Comparison of ENCODE assay signal across 14 mouse cellular contexts in the genomic region with DNA sequence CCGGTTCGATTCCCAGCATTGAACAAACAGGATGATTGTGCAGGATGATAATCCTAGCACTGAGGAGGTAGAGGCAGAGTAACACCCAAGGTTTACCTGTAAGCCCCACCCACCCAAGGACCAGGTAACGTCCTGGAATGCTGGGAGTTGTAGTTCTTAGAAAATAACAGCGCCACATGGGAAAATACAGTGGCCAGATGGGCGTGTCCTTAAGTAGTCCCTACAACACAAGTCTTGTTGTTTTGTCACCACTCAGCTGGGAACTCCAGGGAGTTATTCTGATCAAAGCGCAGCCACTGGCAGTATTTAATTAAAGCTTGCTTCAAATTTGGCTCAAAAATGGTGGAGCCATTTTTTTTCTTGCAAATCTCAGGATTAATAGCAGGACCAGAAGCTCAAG. TPM values are rescaled to one million over a fixed set of nuclear protein-coding genes. Genes with fewer than 3 reads are reported as not detected.
DNase-seq lines count a peak whose midpoint lies in the region; ATAC-seq and TF ChIP-seq lines count a peak whose summit lies in the region.
"Had no signal": no experiment of that assay in that cellular context is flagged by ENCODE, and none has a peak within 500 bp of the region (broad histone marks: within the 10 kb centered on the region; RNA-seq: fewer than 3 reads in every experiment).

No protein-coding gene starts in this region.

- no peak for DNase-seq in kidney, postnatal 0 days (ENCODE audit: low spot score)
- DNase-seq in kidney, postnatal 14 days, result no peak
- DNase-seq in ES-CJ7 (ENCODE audit: low read depth, low spot score), result peak; percentile 93
- DNase-seq in ZHBTc4 (ENCODE audit: low read depth, low spot score), result peak; percentile 85
- DNase-seq in hindbrain, embryonic 10.5 days (ENCODE audit: low spot score), result no peak
- DNase-seq in thymus, postnatal 4 days, result no peak
- DNase-seq: cerebellum, adult 11 months; cerebellum, postnatal 36 days; right cerebral cortex, postnatal 14 days; thymus, adult 2 months had no signal

- H3K9me3 ChIP-seq in kidney, postnatal 0 days (replicated peaks; ENCODE audit: low read length), result no peaks in the 10 kb centered on the region
- 0 out of 2 replicates have a peak, but pooled peaks cover 7% of the 10 kb centered on the region for H3K9me3 ChIP-seq in limb, embryonic 12.5 days
- H3K9me3 ChIP-seq in hindbrain, embryonic 10.5 days, result no peaks in the 10 kb centered on the region
- H3K9me3 ChIP-seq: liver, embryonic 15.5 days; midbrain, embryonic 10.5 days had no signal

- H3K4me3 ChIP-seq in kidney, postnatal 0 days (replicated peaks; ENCODE audit: low read depth, low read length), result no peak overlapping the region
- H3K4me3 ChIP-seq in limb, embryonic 12.5 days (replicated peaks), result no peak overlapping the region
- H3K4me3 ChIP-seq in hindbrain, embryonic 10.5 days, result no peak overlapping the region
- H3K4me3 ChIP-seq: erythroblast, embryonic 14.5 days; liver, embryonic 15.5 days; midbrain, embryonic 10.5 days had no signal

- no peak for TF ChIP-seq CTCF in kidney, postnatal 0 days (IDR thresholded peaks at IDR 0.05; ENCODE audit: low read depth)

- H3K36me3 ChIP-seq in kidney, postnatal 0 days (ENCODE audit: insufficient read depth, low read length), result no peaks in the 10 kb centered on the region
- H3K36me3 ChIP-seq in limb, embryonic 12.5 days, result no peaks in the 10 kb centered on the region
- H3K36me3 ChIP-seq in hindbrain, embryonic 10.5 days, result no peaks in the 10 kb centered on the region
- H3K36me3 ChIP-seq: liver, embryonic 15.5 days; midbrain, embryonic 10.5 days had no signal

- no peak overlapping the region for H3K27ac ChIP-seq in kidney, postnatal 0 days
- H3K27ac ChIP-seq in limb, embryonic 12.5 days, result peak overlapping the region; percentile 45; the same call in 1 of the 2 replicates
- H3K27ac ChIP-seq in hindbrain, embryonic 10.5 days, result no peak overlapping the region
- H3K27ac ChIP-seq: liver, embryonic 15.5 days; midbrain, embryonic 10.5 days had no signal

- peaks cover 7% of the 10 kb centered on the region; the same call in 1 of the 2 replicates for H3K4me1 ChIP-seq in kidney, postnatal 0 days (replicated peaks; ENCODE audit: insufficient read depth, low read length)
- H3K4me1 ChIP-seq in limb, embryonic 12.5 days (replicated peaks), result peaks cover 26% of the 10 kb centered on the region
- peaks cover 12% of the 10 kb centered on the region; the same call in 1 of the 2 replicates for H3K4me1 ChIP-seq in hindbrain, embryonic 10.5 days (replicated peaks)

- no peak overlapping the region for H3K4me2 ChIP-seq in kidney, postnatal 0 days (ENCODE audit: low read length)
- peak overlapping the region; percentile 23; the same call in 1 of the 2 replicates for H3K4me2 ChIP-seq in limb, embryonic 12.5 days
- H3K4me2 ChIP-seq: liver, embryonic 15.5 days had no signal

- 78% methylated on average over 6 of the region's 6 CpGs for WGBS in kidney, postnatal 0 days
- whole genome bisulfite sequencing in limb, embryonic 12.5 days, result 53% methylated on average over 6 of the region's 6 CpGs
- WGBS in hindbrain, embryonic 10.5 days, result 54% methylated on average over 6 of the region's 6 CpGs

- no peak overlapping the region for H3K9ac ChIP-seq in kidney, postnatal 0 days (ENCODE audit: low read depth, low read length)
- no peak overlapping the region for H3K9ac ChIP-seq in limb, embryonic 12.5 days (replicated peaks)
- H3K9ac ChIP-seq: liver, embryonic 15.5 days had no signal

- ATAC-seq in kidney, postnatal 0 days (replicated peaks; ENCODE audit: low FRiP score, low read depth), result 0 out of 2 replicates have a peak, but pooled peaks have one; percentile 16
- ATAC-seq in limb, embryonic 12.5 days (ENCODE audit: insufficient number of reproducible peaks, insufficient read depth, low FRiP score, low TSS enrichment, low read depth), result no peak

- H3K27me3 ChIP-seq in kidney, postnatal 0 days (ENCODE audit: insufficient read depth, low read length), result no peaks in the 10 kb centered on the region
- H3K27me3 ChIP-seq in limb, embryonic 12.5 days, result no peaks in the 10 kb centered on the region
- peaks cover 2% of the 10 kb centered on the region; the same call in 1 of the 2 replicates for H3K27me3 ChIP-seq in hindbrain, embryonic 10.5 days (ENCODE audit: insufficient read depth, poor library complexity, severe bottlenecking)
- H3K27me3 ChIP-seq: liver, embryonic 15.5 days had no signal

RNA-seq across cellular contexts. Expression of gene Slc44a3, which starts 44.2 kb away (rescaled TPM):
- polyA plus RNA-seq in kidney, postnatal 0 days (2015; fragmentation: Nextera tagmentation; extraction: Ambion mirVana), result 16.9 and 18.2 TPM in 2 replicates
- 0.65 and 1.5 TPM in 2 replicates for polyA plus RNA-seq in limb, embryonic 12.5 days (2016; fragmentation: Nextera tagmentation; extraction: Ambion mirVana)
- 0.33 and 0.98 TPM in 2 replicates for polyA plus RNA-seq in hindbrain, embryonic 10.5 days (2016; fragmentation: Nextera tagmentation; extraction: Ambion mirVana)
- polyA plus RNA-seq: erythroblast, embryonic 14.5 days had no signal

Comparison
In these comparisons a context has a peak if more than half of its experiments do, and no peak if none do; other contexts are left out.
1. DNase-seq: peak in ES-CJ7 (single experiment) and ZHBTc4 (single experiment); none in kidney, postnatal 0 days (single experiment), kidney, postnatal 14 days (single experiment), hindbrain, embryonic 10.5 days (single experiment) and thymus, postnatal 4 days (single experiment).